Mouse (Mus musculus) kidney, adult 10 weeks (tissue): ENCODE results near the gene C1ql4. TPM values are rescaled to one million over a fixed set of nuclear protein-coding genes. Genes with fewer than 3 reads are reported as not detected.

Experiments used
- polyA plus RNA-seq: library from polyadenylated mRNA; stranded (reverse); fragments of 350-450 nt; fragmentation: Illumina TruSeq; extraction: RNeasy Lipid Tissue Mini Kit (QIAGEN cat#74804); gene quantifications from one replicate; pipeline ENCODE4 v1.2.3, GENCODE M21; 2014; ENCODE audit warnings: low read depth, low replicate concordance

C1ql4 gene
- not detected for polyA plus RNA-seq

DNA sequence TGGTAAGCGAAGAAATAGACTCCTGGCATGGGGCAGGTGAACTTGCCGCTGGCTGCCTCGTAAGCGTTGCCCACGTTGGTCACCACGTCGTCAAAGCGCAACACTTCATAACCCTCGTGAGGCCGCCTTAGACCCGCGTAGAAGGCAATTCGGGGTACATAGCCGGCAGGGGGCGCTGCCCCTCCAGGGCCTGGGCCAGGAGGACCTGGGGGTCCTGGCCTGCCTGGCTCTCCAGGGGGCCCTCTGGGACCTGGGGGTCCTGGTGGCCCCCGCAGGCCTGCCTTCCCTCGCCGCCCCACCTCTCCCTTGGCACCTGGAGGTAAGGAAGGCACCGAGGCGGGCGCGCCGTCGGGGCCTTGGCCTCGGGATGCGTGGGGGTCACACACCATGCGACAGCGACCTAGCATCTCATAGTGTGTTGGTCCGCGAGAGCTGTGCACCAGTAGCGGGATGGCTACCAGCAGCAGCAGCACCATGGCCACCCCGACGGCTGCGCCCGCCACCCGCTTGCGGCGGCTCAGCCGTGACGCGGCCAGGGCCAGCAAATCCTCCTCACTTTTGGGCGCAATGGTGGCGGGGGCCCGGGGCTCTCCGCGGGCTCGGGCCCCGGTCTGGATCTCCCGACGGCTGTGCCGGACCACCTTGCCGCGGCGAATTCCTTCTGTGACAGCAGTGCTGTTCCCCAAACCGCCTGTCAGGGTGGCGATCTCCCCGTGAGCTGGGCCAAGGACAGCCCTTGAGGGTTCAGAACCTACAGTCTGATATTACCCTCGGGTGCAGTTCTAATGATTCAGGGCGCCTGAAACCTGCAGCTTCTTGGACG is at the start of gene C1ql4:
TSS of gene C1ql4 (minus strand) at position 565 of the 823 bp plus-strand sequence.

DNA sequence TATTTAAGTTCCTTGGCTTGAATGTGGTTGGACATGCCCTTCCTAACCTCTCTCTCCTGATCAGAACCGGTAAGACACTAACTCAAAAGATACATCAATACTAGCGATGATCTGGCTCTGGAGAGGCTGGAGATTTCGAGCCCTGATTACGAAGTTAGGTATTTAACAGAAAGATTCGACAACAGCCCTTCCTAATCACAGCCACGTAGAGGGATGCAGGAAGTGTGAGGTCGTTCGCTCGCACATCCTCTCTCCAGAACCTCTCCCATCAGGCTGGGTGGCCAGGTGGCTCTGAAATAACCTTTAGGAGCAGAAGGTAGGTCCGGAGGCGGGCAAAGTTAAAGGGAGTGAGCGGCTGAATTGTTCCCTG is 38.1 kb upstream of the C1ql4 start, which contains the start of gene Spats2:
TSS of gene Spats2 (plus strand) at position 206 of the 370 bp plus-strand sequence.

DNA sequence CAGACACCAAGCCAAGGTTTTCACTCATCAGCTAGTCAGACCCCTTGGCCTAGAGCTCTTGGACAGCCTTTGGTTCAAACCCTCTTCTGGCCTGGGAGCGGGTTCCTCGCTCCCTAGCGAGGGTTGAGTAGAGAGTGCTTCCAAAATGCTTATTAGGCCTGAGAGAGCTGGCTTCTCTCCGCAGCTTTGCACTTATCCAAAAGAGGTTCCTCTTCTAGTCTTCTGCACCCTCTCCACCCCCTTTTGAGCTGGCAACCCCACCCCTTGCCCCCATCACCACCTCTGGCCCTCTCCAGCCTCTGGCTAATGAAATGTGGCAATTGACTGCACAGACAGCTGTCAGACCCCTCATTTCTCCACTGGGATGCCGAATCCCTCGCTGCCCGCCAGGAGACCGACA is 5.3 kb upstream of the C1ql4 start, which contains the start of gene Dnajc22:
TSS of gene Dnajc22 (plus strand) at position 301 of the 400 bp plus-strand sequence.

DNA sequence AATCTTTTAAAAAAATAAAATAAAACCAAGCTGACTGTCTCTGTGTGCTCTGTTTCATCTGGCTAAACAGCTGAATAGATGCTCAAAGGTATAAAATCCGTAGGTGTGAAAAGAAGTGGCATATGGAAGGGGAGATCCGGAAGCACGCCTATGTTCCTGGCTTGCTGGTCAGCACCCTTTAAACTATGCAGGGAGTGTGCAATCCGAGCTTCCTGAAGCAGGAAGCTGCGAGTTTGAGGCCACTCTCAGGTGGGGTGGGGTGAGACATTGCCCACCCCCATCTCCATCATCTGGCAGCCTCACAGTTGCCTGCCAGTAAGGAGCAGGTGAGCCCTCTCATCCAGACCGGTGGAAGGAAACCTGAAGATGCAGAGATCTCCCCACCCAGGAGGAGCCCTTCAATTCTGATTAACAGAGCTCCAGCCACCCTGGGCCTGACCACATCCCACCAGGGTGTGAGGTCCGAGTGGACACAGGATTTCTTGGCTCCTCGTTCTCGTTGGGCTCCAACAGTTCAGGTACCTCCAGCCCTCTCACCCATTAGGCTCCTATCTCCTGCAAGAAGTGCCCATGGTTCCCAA is 13.5 kb downstream of the C1ql4 start, which contains the start of gene Troap:
TSS of gene Troap (plus strand) at position 557 of the 581 bp plus-strand sequence.

DNA sequence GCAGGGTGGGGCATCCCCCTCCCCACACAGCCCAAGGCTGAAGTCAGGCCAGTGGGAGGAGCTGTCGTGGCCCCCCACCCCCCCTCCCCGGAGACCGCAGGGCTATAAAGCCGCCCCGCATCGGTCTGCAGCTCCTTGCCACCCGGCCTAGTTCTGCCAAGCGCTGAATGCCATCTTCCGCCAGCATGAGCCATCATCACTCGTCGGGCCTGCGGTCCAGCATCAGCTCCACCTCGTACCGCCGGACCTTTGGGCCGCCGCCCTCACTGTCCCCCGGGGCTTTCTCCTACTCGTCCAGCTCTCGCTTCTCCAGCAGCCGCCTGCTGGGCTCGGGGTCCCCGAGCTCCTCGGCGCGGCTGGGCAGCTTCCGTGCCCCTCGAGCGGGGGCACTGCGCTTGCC is 32.6 kb downstream of the C1ql4 start, which contains the start of gene Prph:
TSS of gene Prph (plus strand) at position 135 of the 400 bp plus-strand sequence.

Other genes with a start within 250 kb of the C1ql4 start
- 1.3 TPM for gene Kmt2d, start 216.6 kb downstream of the C1ql4 start, polyA plus RNA-seq
- 4.1 TPM for gene Rhebl1, start 193.3 kb downstream of the C1ql4 start, polyA plus RNA-seq
- gene Dhh, start 189.3 kb downstream of the C1ql4 start, polyA plus RNA-seq: 0.24 TPM
- 4.0 TPM for gene Lmbr1l, start 169.6 kb downstream of the C1ql4 start, polyA plus RNA-seq
- 20.2 TPM for gene Tuba1b, start 153.3 kb downstream of the C1ql4 start, polyA plus RNA-seq
- not detected for gene Gm49450, start 134.3 kb downstream of the C1ql4 start, polyA plus RNA-seq
- gene Tuba1a, start 134.1 kb downstream of the C1ql4 start, polyA plus RNA-seq: 20.8 TPM
- 7.2 TPM for gene Tuba1c, start 57.9 kb downstream of the C1ql4 start, polyA plus RNA-seq
- gene Prph, start 32.6 kb downstream of the C1ql4 start, polyA plus RNA-seq: not detected
- not detected for gene Troap, start 13.2 kb downstream of the C1ql4 start, polyA plus RNA-seq
- gene Dnajc22, start 5.4 kb upstream of the C1ql4 start, polyA plus RNA-seq: 12.7 TPM
- 22.5 TPM for gene Spats2, start 38.1 kb upstream of the C1ql4 start, polyA plus RNA-seq
- not detected for gene Kcnh3, start 137.0 kb upstream of the C1ql4 start, polyA plus RNA-seq
- 1.3 TPM for gene Mcrs1, start 164.1 kb upstream of the C1ql4 start, polyA plus RNA-seq
- 2.8 TPM for gene Prpf40b, start 207.3 kb upstream of the C1ql4 start, polyA plus RNA-seq
- not detected for gene Fam186b, start 208.1 kb upstream of the C1ql4 start, polyA plus RNA-seq